Mouse (Mus musculus): Measurements from ENCODE around the gene Dlg5. TPM values are rescaled to one million over a fixed set of nuclear protein-coding genes. Genes with fewer than 3 reads are reported as not detected.

Dlg5 gene
- total RNA-seq, 2 experiments from 2014 or later: 7.9 to 9.2 TPM

DNA sequence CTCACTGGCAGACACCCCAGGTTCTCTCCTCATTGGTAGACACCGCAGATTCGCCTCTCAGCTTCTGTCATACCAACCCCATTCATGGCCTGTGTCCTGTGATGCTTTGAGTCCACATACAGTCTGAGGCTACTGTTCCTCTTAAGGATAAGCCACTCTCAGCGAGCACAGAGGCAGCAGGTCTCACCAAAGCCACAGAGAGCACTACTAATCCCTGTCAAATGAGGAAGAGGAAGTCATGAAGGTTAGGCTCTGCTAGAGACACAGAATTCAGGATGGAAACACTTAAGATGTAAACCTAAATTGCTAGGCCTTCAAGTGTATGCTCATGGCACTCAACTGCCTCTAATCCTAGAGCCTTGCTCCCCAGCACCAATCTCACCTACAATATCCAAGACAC, 9.8 kb downstream of the Dlg5 start:
- intact Hi-C loops (cut with DNase I): no loop called here
- no peak for DNase-seq

DNA sequence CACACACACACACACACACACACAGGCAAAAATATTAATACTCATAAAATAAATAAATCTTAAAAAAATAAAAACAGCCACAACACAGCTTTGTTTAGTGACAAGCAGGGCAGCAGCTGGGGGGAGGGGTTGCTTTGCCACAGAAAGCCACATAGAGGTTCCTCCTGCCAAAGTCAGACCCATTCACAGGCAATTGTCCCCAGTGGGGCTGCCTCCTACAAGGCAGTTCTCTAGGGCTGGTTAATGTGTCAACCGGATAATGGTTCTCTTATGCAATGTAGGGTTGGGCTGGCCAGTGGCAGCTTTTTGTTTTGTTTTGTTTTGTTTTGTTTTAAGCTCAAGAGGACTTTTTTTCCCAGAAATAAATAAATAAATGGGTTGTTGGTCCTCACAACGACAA, 11.3 kb downstream of the Dlg5 start:
- intact Hi-C loops (cut with DNase I): no loop called here
- no peak for DNase-seq

DNA sequence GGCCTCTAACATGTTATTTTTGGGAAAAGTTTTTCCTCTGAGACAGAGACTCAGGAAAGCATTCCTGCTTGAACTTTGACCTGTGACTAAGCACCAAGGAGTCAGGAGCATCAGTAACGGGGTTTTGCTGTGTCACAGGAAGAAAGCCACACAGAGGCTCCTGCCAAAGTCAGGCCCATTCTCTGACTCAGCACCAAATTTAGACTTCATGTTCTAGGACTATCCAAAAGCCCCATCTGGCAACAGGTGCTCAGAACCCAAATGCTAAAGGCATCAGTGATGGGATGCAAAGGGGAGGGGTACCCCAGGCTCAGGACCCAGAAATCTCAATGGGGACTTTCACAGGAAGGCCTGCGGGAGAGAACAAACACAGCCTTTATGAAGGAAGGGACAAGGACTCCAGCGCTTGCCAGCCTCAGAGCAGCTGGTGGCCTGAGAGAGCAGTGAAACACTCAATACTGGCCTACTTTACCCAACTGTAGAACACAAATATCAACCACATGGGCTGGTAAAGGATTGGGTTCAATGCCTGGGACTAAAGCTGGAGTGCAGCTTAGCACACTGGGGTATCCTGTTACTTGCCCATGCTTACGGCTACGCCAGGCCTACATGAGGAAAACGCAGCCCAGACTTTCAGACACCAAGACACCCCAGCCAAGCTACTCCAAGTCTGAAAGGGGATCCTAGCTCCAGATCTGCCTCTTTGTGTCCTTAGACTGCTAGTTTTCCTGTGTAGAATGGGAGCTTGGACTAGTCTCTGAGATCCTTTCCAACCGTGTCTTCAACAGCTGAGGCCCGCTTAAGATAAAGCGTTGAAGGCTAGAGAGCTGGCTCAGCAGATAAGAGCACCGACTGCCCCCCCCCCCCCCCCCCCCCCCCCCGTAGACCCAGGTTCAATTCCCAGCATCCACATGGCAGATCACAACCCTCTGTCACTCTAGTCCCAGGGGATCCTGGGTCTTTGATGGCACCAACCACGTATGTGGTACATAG, 12.8 kb downstream of the Dlg5 start:
- intact Hi-C loops (cut with DNase I): no loop called here
- DNase-seq: peak in 1 of 2 experiments; percentile 15

DNA sequence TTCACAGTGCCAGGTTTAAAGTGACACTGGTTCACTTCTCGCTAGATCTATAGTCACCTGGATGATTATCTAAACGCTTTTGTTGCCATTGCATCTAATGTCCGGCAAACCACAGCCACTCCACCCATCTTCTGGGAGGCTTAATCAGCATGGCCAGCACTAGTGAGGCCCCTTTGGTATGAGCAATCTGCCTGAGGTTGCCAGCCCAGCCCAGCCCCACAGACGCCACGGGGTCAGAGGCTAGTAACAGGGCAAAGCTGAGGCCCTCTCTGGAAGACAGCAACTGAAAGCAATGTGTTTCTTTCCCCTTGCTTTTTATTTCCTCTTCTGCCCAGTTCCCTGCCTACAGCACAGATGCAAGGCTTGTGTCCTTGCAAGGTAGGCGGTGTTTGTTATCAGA, 17.2 kb downstream of the Dlg5 start:
- no peak for DNase-seq
- intact Hi-C loops (cut with DNase I): no loop called here

DNA sequence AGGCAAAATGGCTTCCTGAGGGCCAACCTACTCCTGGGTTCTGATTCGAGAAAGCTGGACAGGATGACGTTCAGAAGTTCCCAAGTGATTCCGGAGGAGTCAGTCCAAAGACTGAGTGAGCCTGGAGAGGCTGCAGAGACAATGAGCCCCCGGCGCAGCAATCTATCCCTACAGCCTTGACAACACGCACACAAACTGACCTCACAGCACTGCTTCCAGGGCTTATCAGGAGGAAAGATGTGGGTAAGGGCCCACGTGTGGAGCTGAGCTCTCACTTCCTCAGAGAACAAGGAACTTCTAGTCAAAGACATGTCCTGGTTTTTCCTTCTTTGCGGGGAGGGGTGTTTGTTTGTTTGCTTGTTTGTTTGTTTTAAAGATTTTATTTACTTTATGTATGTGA, 18.7 kb downstream of the Dlg5 start:
- DNase-seq: no peak
- intact Hi-C loops (cut with DNase I): no loop called here

DNA sequence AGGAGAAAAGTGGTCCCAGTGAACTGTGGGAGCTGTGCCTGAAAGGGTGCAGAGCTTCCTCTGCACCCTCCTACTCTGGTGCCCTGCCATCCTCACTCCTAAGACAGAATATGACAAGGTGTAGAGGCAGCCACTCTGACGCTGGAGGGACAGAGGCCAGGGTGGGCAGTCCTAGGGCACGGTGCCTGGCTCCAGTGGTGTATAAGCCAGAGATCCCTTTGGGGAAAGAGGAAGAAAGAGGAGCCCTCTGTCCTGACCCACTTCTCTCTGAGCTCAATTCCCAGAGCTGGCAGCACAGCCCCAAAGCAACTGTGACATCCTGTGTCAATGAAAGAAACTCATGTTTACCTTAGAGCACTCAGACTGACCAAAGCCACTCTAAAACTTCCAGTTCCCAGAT, 19.4 kb downstream of the Dlg5 start:
- intact Hi-C loops (cut with DNase I): no loop called here
- no peak for DNase-seq

DNA sequence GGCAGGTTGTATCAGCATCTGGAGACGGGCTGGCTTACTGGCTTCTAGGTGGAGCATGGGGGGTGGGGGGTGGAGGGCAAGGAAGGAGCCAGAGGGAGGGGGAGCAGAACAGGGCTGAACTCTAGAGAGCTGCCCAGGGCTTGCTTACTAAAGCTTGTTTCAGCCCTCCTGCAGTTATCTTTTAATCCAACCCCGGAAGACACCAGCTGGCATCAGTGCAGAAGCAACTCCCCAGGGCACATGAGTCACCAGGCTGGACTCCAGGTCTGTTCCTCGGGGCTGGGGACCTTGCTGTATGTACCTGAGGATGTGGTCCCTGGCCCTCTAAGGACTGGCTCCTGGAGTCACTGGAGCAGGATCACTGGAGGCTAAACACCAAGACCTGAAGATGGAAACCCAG, 23.0 kb downstream of the Dlg5 start:
- no peak for DNase-seq
- intact Hi-C loops (cut with DNase I): no loop called here

DNA sequence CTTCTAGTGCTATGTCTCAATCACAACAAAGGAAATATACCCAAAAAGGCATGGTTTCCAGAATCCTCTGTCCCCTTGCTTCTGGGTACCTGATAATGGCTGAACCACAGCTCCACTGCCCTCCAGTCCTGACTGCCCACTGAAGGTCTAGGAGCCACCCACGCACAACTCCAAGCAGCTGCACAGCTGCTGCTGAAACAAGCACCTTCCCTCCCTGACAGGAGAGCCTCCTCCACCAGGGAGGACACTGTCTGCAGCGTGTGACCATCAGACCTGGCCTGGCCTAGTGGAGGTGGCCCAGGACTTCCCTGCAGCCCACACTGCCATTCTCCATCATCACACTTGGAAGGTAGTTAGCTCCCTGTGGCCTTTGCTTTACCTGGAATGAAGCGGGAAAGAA, 23.4 kb downstream of the Dlg5 start:
- no peak for DNase-seq
- intact Hi-C loops (cut with DNase I): no loop called here

DNA sequence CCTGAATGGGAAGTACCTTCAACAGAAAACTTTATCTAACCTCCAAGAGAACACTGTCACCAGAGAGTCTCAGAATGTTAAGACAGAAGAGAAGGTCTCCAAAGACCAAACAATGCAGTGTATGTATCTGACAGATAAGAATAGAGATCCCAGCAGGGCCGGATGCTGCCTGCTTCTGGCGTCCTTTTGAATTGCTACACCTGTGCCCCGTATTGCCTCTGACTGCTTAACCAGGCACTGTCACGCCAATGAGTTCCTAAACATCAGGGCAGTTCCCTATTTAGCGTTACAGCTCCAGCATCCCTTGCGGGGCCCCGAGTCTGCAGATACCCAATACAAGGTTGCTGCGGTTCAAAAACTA, 28.4 kb downstream of the Dlg5 start:
- intact Hi-C loops (cut with DNase I): no loop called here
- no peak for DNase-seq

DNA sequence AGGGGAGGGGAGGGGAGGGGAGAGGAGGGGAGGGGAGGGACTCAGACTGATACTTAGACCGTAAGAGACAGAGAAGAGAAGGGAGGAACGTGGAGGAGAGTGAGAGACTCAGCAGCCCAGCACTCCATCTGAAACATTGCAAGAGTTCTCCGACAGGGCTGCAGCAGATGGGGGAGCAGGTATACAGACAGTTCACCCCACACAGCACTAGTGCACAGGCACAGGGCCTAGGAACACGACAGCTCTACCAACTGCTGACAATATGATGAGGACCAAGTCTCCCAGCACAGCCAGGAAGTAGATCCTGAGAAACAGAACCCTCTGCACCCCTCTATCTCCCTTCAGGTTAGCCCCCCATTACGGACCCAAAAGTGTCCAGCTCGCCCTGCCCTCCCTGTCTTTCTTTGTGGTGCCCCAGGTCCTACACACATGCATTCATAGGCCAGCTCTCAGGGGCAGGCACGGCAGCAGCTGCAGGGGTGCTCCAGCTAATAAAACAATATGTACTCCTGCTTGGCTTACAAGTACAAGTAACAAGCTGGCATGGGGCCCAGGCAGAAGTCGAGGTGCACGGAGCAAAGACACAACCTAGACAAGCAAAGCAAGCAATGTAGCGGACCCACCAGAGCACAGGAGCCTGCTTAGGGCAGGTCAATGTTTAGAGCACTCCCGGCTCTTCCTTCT, 28.9 kb downstream of the Dlg5 start:
- DNase-seq: no peak
- intact Hi-C loops (cut with DNase I): no loop called here

DNA sequence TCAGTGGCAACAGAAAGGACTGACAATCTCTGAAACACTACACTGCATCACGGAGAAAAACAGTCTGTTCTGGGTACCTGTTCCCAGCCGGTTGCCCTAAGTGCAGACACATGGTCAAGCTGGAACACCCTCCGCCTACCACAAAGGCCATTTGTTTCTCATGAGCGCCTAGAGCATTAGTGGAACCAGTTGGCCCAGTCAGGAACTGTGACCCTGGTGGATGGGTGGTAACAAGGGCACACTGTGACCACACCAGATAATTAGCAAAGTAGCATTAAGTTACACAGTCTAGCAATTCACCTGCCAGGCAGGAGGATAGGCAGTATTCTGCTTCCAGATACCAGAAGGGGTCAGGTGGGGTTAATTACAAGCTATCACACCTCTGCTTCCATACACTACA, 29.7 kb downstream of the Dlg5 start:
- no peak for DNase-seq
- intact Hi-C loops (cut with DNase I): no loop called here

DNA sequence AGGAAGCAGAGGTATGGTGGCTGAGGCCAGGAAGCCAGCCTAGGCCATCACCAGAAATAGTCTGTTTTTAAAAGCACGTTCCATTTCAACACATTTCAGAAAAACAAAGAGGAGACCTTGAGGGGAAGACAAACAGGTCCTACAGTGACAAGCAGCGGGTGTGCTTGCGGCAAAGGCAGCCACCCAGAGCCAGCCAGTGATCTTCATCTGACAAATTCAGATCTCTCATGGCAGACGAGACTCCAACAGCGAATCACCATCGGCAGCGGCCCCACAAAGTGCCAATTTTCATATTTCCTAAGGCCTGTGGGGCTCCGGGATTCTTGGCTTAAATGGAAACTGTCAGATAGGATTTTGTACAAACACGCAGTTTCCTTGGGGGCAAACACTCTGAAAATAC, 31.3 kb downstream of the Dlg5 start:
- no peak for DNase-seq
- intact Hi-C loops (cut with DNase I): no loop called here

DNA sequence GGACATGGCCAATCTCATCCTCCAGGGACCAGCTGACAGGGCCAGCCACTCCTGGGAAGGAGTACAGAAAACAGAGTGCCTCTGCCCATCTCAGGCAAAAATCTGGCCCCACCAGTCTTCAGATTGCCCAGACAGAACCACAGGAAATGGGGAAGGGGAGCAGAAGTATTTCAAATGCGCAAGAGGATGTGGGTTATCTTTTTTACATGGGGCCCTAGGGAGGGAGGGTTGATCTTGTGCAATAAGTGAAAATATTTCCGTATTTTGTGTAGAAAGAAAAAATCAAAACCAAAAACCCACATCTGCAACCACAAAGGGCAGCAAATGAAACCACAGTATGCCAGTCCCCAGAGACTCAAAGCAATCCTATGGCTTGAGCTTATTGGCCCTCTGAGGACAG, 32.4 kb downstream of the Dlg5 start:
- intact Hi-C loops (cut with DNase I): no loop called here
- DNase-seq: no peak

DNA sequence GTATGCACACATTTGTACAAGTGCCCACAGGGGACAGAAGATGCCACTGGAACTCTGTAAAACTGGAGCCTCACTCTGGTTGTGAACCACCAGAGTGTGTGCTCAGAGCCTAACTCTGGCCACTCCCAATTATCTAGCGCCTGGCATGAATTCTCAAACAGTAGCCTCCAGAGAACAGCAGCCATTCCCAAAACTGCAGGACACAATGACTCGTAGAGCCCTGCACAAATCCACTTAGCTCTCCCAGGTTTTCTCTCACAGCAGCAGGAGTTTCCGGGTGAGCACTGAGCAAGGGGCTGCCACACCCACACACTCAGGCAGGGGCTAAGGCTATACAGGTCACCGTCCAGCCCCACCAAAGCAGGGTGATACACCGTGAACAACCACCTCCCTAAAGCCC, 32.9 kb downstream of the Dlg5 start:
- no peak for DNase-seq
- intact Hi-C loops (cut with DNase I): no loop called here

DNA sequence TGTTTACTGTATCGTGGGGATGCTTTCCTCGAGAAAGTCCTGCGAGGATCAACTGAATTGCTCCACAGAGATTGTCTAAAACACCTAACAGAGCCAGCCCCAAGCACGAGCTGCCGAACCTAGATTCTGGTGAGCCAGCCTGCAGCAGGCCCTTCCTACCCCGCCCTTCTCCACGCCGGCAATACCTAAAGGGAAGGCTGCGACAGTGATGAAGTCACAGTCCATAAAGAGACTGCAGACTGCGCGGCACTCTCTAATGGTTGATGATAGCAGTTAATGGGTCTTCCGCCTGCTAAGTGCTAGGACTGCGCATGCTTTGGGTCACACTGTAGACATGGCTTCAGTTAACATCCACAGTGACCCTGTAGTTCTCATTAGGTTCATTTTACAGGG, 38.4 kb downstream of the Dlg5 start:
- DNase-seq: no peak
- intact Hi-C loops (cut with DNase I): no loop called here

DNA sequence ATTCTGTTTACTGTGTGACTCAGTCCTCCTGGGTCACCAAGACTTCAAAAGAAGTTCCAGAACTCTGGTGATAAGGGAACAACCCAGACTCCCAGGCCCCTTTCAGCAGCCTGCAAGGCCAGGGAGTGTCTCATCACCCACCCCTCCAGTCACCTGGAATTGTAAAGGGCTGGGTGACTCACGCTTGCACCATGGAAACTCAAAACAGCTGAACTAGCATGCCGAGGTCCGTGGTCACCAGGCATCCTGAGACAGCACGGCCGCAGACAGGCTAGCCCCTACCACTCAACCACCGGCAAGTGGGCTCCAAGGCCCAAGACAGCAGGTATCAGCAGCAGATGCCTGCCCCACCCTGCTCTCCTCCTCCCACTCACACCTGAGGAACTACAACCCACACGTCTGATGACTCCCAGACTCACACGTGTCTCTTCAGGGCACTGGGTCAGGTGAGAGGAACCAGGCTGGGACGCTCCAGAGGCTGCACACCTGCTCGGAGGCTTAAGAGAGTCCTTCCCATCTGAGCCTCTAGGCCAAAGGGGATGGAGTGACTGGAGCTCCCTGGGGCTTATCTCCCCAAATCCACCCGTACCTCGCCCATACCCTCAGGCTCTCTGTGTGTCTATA, 38.9 kb downstream of the Dlg5 start:
- intact Hi-C loops (cut with DNase I): no loop called here
- DNase-seq: no peak

DNA sequence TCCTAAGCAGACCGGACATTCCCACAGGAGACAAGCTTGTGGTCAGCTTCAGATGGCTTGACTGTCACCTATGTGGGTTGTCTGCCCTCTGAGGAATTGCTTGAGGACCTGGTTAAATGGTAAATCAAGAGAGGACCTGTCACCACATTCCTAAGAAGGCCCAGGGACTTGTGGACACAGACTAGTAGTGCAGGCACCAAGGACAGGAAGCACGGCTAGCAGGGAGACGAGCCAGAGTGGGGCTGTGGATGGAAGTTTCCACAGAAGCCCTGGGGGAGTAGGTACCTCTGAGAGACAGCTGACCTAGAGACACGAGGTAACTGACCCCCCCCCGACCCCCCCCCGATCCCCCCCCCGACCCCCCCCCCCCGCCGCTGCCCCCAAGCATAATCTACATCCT, 39.4 kb downstream of the Dlg5 start:
- intact Hi-C loops (cut with DNase I): no loop called here
- DNase-seq: no peak

DNA sequence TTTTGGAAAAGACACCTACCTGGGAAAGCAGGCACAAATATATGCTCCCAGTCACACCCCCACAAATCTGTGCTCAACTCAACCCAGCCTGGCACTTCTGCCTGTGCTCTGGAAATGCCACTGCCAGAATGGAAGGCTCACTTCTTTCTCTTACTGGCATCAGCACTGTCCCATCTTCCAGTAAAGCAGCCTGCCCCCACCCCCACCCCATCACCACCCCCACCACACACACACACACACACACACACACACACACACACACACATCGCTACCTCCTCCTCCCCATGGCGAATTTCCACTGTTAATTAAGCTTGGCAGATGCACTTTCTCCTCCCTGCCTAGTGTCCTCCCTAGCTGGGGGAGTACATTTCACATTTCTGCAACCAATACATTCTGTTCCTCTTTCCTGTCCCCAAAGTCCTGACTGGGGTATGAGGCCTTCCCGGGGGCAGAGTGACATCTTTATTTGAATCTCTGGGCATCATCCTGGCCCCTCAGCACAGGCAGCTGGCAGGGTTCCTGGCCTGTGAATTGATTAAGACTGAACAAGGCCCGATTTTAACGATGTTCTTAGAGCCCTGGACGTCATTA, 40.3 kb downstream of the Dlg5 start:
- DNase-seq: no peak
- intact Hi-C loops (cut with DNase I): no loop called here

DNA sequence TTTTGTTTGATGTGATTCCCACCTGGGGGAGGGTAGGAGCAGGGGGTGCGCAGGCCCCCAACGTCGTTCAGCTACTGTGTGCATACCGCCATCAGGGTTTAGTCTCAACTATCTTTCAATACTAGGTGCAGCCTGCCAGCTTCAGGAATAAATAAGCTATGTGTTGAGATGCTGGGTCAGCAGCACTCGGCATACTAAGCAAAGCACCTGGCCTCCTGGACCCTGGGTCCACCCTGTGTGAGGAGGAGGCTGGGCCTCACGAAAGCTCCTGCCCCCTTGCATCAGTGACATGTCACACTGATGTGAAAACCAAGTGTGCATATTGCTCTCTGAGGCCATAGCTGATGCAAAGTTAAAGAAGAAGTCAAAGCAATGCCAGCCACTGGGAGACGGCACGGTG, 42.5 kb downstream of the Dlg5 start:
- intact Hi-C loops (cut with DNase I): no loop called here
- no peak for DNase-seq

DNA sequence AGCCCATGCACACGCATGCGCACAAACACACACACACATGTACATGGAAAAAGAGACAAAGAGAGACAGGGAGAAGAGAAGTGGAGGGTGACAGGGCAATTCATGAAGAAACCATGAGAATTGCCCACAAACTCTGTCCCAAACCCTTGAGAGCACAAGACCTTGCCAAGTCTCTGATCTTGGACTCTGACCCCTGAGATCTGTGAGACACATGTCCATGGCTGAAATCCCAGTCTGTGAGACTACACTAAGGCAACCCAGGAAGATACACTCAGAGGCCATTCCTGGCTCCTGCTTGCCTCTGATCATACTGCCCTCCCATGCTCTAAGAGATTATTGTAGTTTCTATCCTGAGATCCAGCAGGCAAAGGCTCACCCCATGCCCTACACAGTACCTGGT, 44.9 kb downstream of the Dlg5 start:
- intact Hi-C loops (cut with DNase I): no loop called here
- DNase-seq: no peak

DNA sequence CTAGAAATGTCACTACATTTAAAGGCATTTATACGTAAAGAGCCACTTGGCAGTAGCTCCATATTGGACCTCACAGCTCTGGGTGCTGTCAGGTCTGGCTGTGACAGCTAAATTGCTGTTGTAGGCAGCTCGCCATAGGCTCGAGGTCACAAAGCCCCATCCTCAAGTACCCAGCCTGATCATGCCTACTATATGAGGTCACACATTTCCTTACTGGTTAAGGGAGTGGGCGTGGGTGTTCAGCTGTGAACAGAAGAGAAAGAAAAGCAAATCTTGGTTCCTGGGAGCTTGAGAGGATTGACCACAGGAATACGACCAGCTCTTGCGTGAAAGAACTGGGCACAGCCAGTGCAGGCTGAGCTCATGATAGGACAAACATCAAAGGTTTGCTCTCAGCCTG, 46.0 kb downstream of the Dlg5 start:
- DNase-seq: no peak
- intact Hi-C loops (cut with DNase I): loop anchor here (5.0 kb wide), 1 partner anchor 48 kb away; the partner anchor contains the start of gene Dlg5
